ENCODE assay signal across 20 mouse cellular contexts in genomic region chr16:6900006-6900405, GRCm38 (mm10).
"Had no signal": no experiment of that assay in that cellular context is flagged by ENCODE, and none has a peak within 500 bp of the region (broad histone marks: within the 10 kb centered on the region; RNA-seq: fewer than 3 reads in every experiment).

No protein-coding gene starts in this region.

- H3K9ac ChIP-seq: limb, embryonic 13.5 days; liver, embryonic 14.5 days; liver, postnatal 0 days; lung, embryonic 14.5 days; midbrain, embryonic 12.5 days; midbrain, embryonic 15.5 days; neural tube, embryonic 12.5 days; neural tube, embryonic 15.5 days had no signal

- H3K27me3 ChIP-seq: limb, embryonic 13.5 days; midbrain, embryonic 12.5 days; midbrain, embryonic 15.5 days; neural tube, embryonic 12.5 days; neural tube, embryonic 15.5 days had no signal

- H3K4me1 ChIP-seq: limb, embryonic 13.5 days; midbrain, embryonic 12.5 days; neural tube, embryonic 12.5 days had no signal

- ATAC-seq: liver, postnatal 0 days; lung, postnatal 0 days; midbrain, embryonic 15.5 days had no signal

- H3K4me2 ChIP-seq: limb, embryonic 13.5 days; liver, embryonic 11.5 days; lung, embryonic 14.5 days; midbrain, embryonic 12.5 days; midbrain, embryonic 15.5 days; neural tube, embryonic 12.5 days; neural tube, embryonic 15.5 days had no signal

- H3K4me3 ChIP-seq: layer of hippocampus, adult 2 months; limb, embryonic 10.5 days; limb, embryonic 13.5 days; midbrain, embryonic 12.5 days; midbrain, embryonic 15.5 days; neural tube, embryonic 12.5 days; neural tube, embryonic 15.5 days had no signal

- DNase-seq: layer of hippocampus, adult 9-11 months; liver, postnatal 0 days; right cerebral cortex, adult 18-20 months; right cerebral cortex, postnatal 14 days; right cerebral cortex, postnatal 4 days; thymus, adult 18-20 months; thymus, postnatal 36 days had no signal

- H3K36me3 ChIP-seq: limb, embryonic 10.5 days; limb, embryonic 13.5 days; midbrain, embryonic 12.5 days; midbrain, embryonic 15.5 days; neural tube, embryonic 12.5 days; neural tube, embryonic 15.5 days had no signal

- H3K9me3 ChIP-seq: limb, embryonic 10.5 days; limb, embryonic 13.5 days; midbrain, embryonic 12.5 days; midbrain, embryonic 15.5 days; neural tube, embryonic 12.5 days; neural tube, embryonic 15.5 days had no signal

- H3K27ac ChIP-seq: kidney, postnatal 0 days; layer of hippocampus, adult 2 months; limb, embryonic 10.5 days; limb, embryonic 13.5 days; liver, embryonic 14.5 days; macrophage; midbrain, embryonic 12.5 days; midbrain, embryonic 15.5 days; neural tube, embryonic 12.5 days; neural tube, embryonic 15.5 days had no signal
